Mouse (Mus musculus) ES-E14 (cell line): Measurements from ENCODE around the gene Palld. TPM values are rescaled to one million over a fixed set of nuclear protein-coding genes. Genes with fewer than 3 reads are reported as not detected.
A peak's percentile ranks its signal among the peaks of the same experiment; 100 is the strongest.

Experiments
- DNase-seq: peaks from one replicate; pipeline ENCODE4 v3.0.0-alpha.2; 2013; ENCODE audit warnings: low read depth, low spot score
- H3K27ac ChIP-seq: 2 replicates; pipeline ENCODE4 v1.5.1; 2012; ENCODE audit warnings: low read depth, mild to moderate bottlenecking, low read length, moderate library complexity, mixed read lengths; ENCODE audit not compliant: poor library complexity, insufficient read depth, severe bottlenecking
- H3K36me3 ChIP-seq: 2 replicates; pipeline ENCODE4 v1.6.1; 2012; ENCODE audit warnings: mild to moderate bottlenecking, low read length, moderate library complexity, mixed read lengths; ENCODE audit not compliant: control insufficient read depth, poor library complexity, insufficient read depth, severe bottlenecking
- H3K4me1 ChIP-seq, 2 experiments: fragments of 150-350 bp in 1 of 2; sonication (generic) in 1 of 2; 2 replicates each; pipeline ENCODE4 v1.6.1; 2012; ENCODE audit warnings: low read length in 2 of 2, mild to moderate bottlenecking in 1 of 2, mixed read lengths in 1 of 2; ENCODE audit not compliant: control insufficient read depth in 2 of 2, insufficient read depth in 2 of 2, poor library complexity in 1 of 2
- H3K4me3 ChIP-seq, 2 experiments: fragments of 150-350 bp in 1 of 2; sonication (generic) in 1 of 2; 2 replicates each; pipeline ENCODE4 v1.5.1; 2012; ENCODE audit warnings: low read length in 2 of 2, low read depth in 1 of 2, mild to moderate bottlenecking in 1 of 2, mixed read lengths in 1 of 2; ENCODE audit not compliant: insufficient read depth in 1 of 2, poor library complexity in 1 of 2, severe bottlenecking in 1 of 2
- H3K9ac ChIP-seq: 2 replicates; pipeline ENCODE4 v1.6.1; 2012; ENCODE audit warnings: low read depth, mild to moderate bottlenecking, low read length, mixed read lengths; ENCODE audit not compliant: poor library complexity, insufficient read depth, severe bottlenecking
- H3K9me3 ChIP-seq: fragments of 150-350 bp; sonication (generic); 2 replicates; pipeline ENCODE4 v1.6.1; 2012; ENCODE audit warnings: low read depth, mild to moderate bottlenecking, low read length; ENCODE audit not compliant: control insufficient read depth, insufficient read depth
- CHD2 ChIP-seq: IDR thresholded peaks from 2 replicates; pipeline ENCODE4 v1.6.1; 2014; ENCODE audit warnings: mild to moderate bottlenecking, low read depth, low read length, inconsistent platforms
- HCFC1 ChIP-seq: IDR thresholded peaks from 2 replicates; pipeline ENCODE4 v1.6.1; 2012; ENCODE audit warnings: low read length, inconsistent platforms, borderline replicate concordance; ENCODE audit not compliant: insufficient read depth
- MAFK ChIP-seq: IDR thresholded peaks from 2 replicates; pipeline ENCODE4 v1.6.1; 2014; ENCODE audit warnings: mild to moderate bottlenecking, low read depth, low read length, inconsistent platforms; ENCODE audit not compliant: insufficient read depth
- ZC3H11A ChIP-seq: IDR thresholded peaks from 2 replicates; pipeline ENCODE4 v1.6.1; 2012; ENCODE audit warnings: low read depth, mild to moderate bottlenecking, inconsistent platforms, low read length, borderline replicate concordance
- ZNF384 ChIP-seq: IDR thresholded peaks from 2 replicates; pipeline ENCODE4 v1.6.1; 2012; ENCODE audit warnings: low read depth, low read length, inconsistent platforms
- in situ Hi-C, 2 experiments: fragments of 600-800 bp; cut with MboI; formaldehyde crosslinking; loops; one replicate each; pipeline ENCODE4 v1.15.1; 2025; ENCODE audit warnings: low sequenced_read_pairs in 2 of 2, inconsistent platforms in 1 of 2; ENCODE audit not compliant: unreplicated experiment in 2 of 2
- total RNA-seq: library from RNA; depleted of rRNA; stranded (reverse); fragments of 300-350 nt; gene quantifications from 2 replicates; pipeline ENCODE4 v1.2.3, GENCODE M21; 2012

Palld gene
- total RNA-seq, 1 experiment = 36.3 TPM

DNA sequence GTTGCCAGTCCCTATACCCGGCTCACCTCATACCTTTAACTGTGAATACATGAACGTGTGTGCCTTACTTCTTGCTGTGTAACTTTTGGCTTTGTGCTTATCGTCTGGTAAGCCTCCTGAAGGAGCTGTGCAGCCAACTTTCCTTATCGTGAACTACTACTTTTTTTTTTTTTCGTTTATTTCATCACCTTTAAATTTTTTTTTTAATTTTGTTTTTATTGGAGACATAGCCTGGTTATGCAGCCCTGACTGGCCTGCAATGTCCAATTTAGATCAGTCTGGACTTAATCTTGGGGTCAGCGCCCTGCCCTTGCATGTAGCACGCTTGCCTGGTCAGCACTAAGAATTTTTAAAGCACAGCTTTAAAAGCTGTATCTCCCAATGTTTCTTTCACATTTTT, 291.4 kb downstream of the Palld start:
- Histone ChIP-seq H3K4me1 (no peaks in the 10 kb centered on the region), H3K9ac (no peak overlapping the region), H3K9me3 (no peaks in the 10 kb centered on the region), H3K36me3 (no peaks in the 10 kb centered on the region), H3K4me3 (no peak overlapping the region), H3K27ac (no peak overlapping the region)
- no peak for DNase-seq
- in situ Hi-C loops = no loop called here
- no peak for TF ChIP-seq MAFK
- TF ChIP-seq ZNF384 = no peak
- no peak for TF ChIP-seq HCFC1

DNA sequence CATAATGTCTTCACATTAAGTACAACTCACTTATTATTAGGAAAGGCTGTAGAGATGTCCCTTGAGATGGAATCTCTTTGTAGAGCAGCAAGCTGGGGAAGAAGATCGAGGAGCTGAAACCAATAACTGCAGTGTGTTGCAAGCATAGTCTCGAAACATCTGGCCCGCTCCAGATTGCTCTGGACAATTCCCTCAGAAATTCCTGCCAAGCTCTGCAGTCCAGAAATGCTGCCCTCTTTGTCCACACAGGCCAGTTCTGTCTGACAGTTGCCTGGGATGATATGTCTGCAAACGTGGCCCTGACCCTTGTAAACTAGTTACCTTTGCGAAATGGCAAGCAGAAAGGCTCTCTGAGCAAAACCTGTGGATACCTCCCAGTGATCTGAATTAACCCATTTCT, 291.9 kb downstream of the Palld start:
- Histone ChIP-seq H3K4me1 (no peaks in the 10 kb centered on the region), H3K9me3 (no peaks in the 10 kb centered on the region), H3K36me3 (no peaks in the 10 kb centered on the region), H3K9ac (no peak overlapping the region), H3K4me3 (no peak overlapping the region), H3K27ac (no peak overlapping the region)
- no peak for DNase-seq
- in situ Hi-C loops = no loop called here
- no peak for TF ChIP-seq MAFK
- no peak for TF ChIP-seq CHD2
- TF ChIP-seq HCFC1 = no peak

DNA sequence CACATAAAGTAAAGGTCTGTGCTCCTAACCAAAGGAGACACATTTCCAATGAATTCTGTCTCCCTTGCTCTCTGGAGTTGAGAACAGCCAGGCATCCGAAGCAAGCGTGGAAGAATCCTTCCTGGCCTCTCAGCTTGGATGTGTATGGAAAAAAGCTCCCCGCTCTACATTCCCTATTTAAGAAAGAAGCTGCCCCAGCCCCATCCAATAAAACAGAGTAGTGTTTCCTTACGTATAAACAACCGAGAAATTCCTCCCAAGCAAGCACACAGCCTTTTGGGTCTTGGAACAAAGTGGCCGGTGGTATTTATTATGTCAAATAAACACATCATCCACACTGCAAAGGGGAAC, 295.1 kb downstream of the Palld start:
- no peak for DNase-seq
- no peak overlapping the region for H3K4me3 ChIP-seq
- no peak overlapping the region for H3K9ac ChIP-seq
- in situ Hi-C loops = no loop called here
- H3K27ac ChIP-seq = no peak overlapping the region
- H3K9me3 ChIP-seq = no peaks in the 10 kb centered on the region
- no peaks in the 10 kb centered on the region for H3K4me1 ChIP-seq
- H3K36me3 ChIP-seq = no peaks in the 10 kb centered on the region
- TF ChIP-seq CHD2 (no peak), ZC3H11A (no peak), ZNF384 (no peak), MAFK (no peak), HCFC1 (no peak)

DNA sequence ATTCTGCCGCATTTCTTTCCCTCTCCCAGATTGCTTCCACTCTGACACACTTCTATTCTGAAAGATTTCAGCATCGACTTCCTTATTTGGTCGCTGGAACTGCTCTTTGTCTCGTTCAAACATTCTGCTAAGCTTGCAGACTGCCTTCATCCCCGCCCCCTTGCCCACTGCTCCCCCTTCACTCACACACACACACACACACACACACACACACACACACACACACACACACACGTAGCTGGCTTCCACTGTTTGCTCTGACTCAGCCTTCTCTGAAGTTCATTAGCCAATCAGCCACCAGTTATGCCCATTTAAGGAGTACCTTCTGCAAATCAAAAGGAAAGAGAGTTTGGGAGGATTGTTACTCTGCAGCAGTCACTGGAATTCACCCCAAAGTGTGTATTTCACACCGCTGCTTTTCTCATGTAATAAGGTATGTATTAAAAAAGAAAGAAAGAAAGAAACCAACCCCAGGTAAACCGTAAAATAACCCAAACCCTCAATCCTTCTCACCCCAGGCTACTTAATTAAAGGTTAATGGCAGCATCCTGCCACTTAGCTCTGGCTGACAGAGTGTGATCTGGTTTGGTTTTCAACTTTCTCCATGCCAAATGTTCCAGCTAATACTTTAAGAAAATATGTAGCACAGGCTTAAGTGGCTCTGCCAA, 295.6 kb downstream of the Palld start:
- DNase-seq = no peak
- Histone ChIP-seq H3K4me1 (no peaks in the 10 kb centered on the region), H3K36me3 (no peaks in the 10 kb centered on the region), H3K4me3 (no peak overlapping the region), H3K9me3 (no peaks in the 10 kb centered on the region), H3K27ac (no peak overlapping the region), H3K9ac (no peak overlapping the region)
- peak; percentile 67 for TF ChIP-seq MAFK
- no peak for TF ChIP-seq CHD2
- in situ Hi-C loops = no loop called here

DNA sequence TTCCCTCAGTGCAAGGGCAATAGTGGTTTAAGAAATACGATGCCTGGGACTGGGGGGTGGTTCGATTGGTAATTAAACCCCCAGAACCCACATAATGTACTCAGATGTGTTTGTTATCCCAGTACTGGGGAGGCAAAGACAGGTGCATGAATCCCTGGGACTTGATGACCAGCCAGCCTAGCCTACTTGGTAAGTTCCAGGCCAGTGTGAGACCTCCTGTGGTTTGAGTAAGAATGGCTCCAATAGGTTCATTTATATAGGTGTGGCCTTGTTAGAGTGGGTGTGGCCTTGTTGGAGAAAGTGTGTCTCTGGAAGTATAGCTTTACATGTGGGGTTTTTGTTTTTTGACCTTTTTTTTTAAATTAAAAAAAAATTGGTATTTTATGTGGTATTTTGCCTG, 297.6 kb downstream of the Palld start:
- Histone ChIP-seq H3K4me3 (no peak overlapping the region), H3K4me1 (no peaks in the 10 kb centered on the region), H3K9ac (no peak overlapping the region), H3K36me3 (no peaks in the 10 kb centered on the region), H3K27ac (no peak overlapping the region), H3K9me3 (no peaks in the 10 kb centered on the region)
- in situ Hi-C loops = no loop called here
- TF ChIP-seq MAFK (no peak), ZC3H11A (no peak), CHD2 (no peak), HCFC1 (no peak), ZNF384 (no peak)
- DNase-seq = no peak
